Mouse (Mus musculus): ENCODE results near the gene Timeless.
"Not testable (repeated sequence)": the region's sequence is repeated elsewhere in the genome, so short reads cannot be mapped to it uniquely, and the experiment has no call there.

Timeless gene

DNA sequence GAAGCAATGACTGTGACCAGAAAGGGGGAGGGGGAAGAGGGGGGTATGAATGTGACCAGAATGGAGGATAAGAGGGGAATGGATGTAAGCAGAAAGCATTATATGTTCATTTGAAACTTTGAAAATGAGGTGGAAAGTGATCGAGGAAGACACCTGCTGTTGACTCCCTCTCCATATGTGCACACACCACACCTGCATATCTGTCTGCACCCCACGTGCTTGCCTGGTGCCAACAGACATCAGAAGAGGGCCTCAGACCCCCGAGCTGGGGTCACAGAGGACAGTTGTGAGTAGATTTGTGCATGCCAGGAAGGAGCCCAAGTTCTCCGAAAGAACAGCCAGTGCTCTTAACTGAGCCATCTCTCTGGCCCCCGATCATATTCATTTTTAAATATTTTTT, 28.1 kb downstream of the Timeless start:
- no peak for DNase-seq

DNA sequence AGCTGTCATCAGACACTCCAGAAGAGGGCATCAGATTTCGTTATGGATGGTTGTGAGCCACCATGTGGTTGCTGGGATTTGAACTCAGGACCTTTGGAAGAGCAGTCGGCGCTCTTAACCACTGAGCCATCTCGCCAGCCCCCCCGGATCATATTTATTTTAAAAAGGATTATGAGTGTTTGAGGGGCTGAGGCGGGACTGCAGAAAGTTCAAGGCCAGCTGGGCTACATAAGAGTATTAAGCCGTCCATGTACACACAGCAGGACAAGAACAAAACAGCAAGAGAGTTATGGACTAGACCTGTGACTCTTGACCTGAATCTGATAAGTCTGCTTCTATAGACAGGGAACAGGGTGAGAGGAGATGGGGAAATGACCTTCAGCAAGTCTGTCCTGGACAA, 28.5 kb downstream of the Timeless start:
- DNase-seq = not testable (repeated sequence)

GRCm38 (mm10) chr10:128262300-128262699, 30.4 kb downstream of the Timeless start:
- no peak for DNase-seq

DNA sequence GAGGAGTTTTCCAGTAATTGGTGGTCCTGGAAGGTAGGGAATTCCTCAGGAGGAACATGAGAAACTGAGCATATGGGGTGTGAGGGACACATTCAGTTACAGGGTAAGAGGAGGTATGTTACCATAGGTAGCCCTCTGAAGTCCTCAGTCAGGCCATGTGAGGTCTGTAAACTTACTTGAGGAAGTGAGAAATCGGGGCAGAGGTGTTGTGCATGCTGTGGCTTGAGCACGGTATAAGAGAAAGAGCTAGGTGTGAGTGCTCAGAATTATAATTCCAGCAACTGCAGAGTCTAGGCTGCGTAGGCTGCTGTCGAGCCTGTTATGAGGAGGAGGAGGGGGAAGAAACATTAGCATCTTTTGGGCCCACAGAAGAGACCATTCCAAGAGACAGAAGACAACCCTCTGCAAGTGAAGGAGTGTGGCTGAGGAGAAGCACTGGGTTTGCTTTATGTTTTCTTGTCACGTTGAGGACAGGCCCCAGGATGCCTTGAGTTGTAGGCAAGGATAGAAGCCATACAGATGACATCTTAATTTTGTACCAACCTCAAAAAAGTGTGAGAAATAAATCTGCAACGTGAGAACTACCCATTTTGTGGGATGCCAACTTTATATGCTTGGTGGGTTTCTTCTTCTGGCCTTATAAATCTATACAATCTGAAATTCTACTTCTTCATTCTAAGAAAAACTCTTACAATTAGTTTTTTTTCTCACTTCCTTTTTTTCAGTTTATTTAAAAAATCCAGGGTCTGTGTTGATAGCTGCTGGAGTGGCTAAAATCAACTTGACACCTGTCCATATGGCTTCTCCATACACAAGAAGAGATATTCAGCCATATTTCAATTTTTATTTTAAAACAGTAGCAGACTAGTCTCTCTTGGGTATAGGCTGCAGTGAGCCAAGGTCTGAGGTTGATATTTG, 31.8 kb downstream of the Timeless start:
- DNase-seq = no peak

DNA sequence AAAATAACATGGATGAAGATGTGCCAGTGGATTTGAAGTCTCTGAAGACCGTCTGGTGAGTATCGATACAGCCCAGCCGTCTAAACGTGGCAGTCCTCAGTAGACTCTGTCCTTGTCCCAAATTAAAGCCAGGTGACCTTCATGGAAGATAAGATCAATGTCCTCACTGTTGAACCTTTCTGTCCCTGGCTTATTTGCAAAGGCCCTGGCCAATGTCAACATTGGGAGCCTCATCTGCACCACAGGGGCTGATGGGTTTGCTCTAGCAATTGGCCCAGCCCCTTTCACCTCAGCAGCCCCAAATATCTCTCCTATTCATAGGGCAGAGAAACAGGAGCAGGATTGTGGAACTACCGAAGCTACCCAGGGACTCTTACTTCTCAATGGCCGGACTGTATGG, 36.5 kb downstream of the Timeless start, which contains the start of gene Apof:
Gene Apof, plus strand, starts transcription at position 301 of the 400 bp plus-strand sequence.
- DNase-seq = no peak

- no peak for DNase-seq
Observed at GRCm38 (mm10) chr10:128269206-128269910, 37.5 kb downstream of the Timeless start.

DNA sequence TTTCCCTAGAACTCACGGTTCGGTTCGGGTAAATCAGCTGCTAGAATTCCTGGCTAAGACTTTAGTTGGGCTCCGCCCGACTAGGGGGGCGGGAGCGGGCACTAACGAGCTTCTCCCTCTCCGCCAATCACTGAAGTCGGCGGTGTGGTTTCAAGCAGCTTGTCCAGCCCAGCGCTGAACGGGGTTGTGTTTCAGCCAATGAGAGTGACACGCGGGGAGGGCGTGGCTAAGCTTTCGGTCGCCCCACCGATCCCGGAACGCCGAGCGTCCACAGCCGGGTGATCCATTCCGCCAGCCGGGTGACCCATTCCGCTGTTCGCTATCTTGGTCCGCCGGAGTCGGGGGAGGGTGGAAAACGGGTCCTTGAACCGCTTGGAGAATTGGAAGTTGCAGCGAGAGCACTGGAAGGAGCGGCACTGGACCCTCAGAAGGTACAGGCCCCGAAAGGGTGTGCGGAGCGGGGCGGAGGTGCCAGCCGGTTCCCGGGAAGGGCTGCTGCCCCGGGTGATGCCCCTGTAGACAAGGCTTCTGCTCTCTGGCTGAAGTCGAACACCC, 38.5 kb downstream of the Timeless start, which contains the start of gene Stat2:
Gene Stat2, plus strand, starts transcription at position 273 of the 555 bp plus-strand sequence.
- peak; percentile 99 for DNase-seq

GRCm38 (mm10) chr10:128270866-128271265, 39.0 kb downstream of the Timeless start:
- DNase-seq = no peak

GRCm38 (mm10) chr10:128271883-128272282, 40.0 kb downstream of the Timeless start:
- DNase-seq = peak; percentile 40

GRCm38 (mm10) chr10:128272819-128273439, 41.1 kb downstream of the Timeless start:
- DNase-seq = not testable (repeated sequence)

DNA sequence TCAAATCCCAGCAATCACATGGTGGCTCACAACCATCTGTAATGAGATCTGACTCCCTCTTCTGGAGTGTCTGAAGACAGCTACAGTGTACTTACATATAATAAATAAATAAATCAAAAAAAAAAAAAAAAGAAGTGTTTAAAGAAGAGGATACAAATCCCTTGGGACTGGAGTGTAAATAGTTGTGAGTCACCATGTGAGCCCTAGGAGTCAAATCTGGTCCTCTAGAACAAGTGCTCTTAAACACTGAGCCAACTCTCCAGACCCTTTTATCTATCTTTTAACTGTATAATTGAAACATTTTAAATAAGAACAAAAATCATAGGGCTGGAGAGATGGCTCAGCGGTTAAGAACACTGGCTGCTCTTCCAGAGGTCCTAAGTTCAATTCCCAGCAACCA, 43.5 kb downstream of the Timeless start:
- not testable (repeated sequence) for DNase-seq

- no peak for DNase-seq
Observed at GRCm38 (mm10) chr10:128278158-128278557, 46.3 kb downstream of the Timeless start.

GRCm38 (mm10) chr10:128280943-128281342, 49.1 kb downstream of the Timeless start:
- DNase-seq = peak; percentile 56

GRCm38 (mm10) chr10:128281682-128282081, 49.8 kb downstream of the Timeless start:
- DNase-seq = no peak

- DNase-seq = peak; percentile 33
Observed at GRCm38 (mm10) chr10:128282886-128283450, 51.1 kb downstream of the Timeless start.

DNA sequence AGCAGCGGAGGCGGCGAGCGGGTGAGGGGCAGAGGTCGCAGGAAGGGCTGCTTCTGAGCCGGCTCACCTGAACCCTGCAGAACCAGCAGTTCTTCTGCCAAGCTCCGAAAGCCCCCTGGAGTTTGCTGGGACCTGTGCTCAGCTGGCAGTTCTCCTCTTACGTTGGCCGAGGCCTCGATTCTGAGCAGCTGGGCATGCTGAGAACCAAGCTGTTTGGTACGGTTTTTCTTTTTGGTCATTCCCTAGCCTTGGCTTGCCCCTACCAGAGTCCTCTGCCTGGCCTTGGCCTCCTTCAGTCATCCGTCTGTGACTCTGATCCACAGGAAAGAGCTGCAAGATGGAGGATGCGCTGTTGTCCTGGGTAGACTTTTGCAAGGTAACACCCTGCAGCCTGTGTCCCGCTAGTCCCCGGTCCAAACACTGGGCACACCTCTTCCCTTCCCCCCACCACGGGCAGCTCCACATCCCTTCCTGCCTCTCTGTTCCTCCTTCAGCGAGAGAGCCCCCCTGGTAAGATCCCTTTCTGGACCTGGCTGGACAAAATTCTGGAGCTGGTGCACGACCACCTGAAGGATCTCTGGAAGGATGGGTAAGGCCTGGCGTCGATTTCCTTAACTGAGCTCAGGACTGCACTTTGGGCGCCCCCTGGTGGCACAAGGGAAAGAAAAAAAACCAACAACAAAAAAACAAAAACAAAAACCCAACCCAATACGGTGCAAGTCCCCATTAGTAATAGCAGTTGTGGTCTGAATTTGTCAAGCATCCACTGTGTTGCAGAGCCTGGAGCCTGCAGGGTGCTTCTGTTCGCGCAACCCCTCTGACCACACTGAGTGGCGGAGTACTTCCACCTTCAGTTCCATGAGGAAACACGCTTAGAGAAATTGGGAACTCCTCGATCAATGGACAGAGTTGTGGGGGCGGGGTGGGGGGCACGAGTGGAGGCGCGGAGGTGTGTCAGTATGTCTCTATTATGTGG, 52.0 kb downstream of the Timeless start:
- DNase-seq = peak; percentile 74

- not testable (repeated sequence) for DNase-seq
Observed at GRCm38 (mm10) chr10:128290594-128290993, 58.7 kb downstream of the Timeless start.

DNA sequence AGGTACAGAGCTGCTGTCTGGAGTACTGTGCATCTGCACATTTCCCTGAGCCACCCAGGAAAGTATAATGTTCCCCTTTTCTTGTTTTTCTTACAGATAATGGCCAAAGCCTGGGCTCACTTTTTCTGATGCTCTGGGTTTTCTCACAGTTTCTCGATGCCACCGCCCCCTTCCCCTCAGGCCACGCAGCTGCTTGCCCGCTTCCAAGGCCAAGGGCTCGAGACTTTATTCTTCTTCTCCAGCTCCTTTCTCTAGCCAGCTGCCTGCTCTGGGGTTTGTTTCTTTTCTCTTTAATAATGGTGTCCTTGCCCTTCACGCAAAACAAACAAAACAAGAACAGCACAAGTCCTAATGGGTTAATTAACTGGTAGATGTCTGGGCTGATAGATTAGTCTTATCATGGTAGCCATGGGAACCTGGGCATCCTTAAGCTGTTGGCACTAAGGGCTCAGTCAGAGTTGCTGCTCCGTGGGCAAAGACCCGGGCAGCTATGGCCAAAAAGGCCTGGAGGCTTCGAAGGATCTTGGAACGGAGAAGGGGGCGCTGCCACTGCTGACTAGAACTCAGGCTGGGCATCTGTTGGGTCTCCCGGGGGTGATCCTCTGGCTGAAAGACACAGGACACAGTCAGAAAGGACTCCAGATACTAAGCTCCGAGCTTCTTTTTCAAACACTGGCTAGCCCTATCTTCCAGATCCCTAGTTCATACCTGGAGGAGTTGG, 64.7 kb downstream of the Timeless start:
- DNase-seq = no peak

DNA sequence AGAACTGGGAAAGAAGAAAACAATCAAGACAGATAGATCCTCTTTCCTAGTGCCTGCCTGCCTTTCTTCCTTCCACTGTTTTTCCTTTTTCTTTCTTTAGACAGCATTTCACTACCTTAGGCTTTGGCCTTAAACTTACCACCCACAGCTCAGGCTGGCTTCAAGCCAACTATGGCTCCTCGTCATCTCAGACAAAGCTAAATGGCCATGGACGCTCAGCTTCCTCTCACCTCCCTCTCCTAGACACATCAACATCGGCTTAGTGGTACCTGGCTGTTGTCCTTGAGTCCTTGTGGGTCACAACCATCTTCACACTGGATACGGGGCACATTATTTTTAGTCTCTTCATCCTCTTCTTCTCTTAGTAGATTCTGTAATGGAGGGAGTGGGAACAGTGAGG, 65.4 kb downstream of the Timeless start:
- DNase-seq = no peak

GRCm38 (mm10) chr10:128297622-128298021, 65.8 kb downstream of the Timeless start:
- DNase-seq = no peak

DNA sequence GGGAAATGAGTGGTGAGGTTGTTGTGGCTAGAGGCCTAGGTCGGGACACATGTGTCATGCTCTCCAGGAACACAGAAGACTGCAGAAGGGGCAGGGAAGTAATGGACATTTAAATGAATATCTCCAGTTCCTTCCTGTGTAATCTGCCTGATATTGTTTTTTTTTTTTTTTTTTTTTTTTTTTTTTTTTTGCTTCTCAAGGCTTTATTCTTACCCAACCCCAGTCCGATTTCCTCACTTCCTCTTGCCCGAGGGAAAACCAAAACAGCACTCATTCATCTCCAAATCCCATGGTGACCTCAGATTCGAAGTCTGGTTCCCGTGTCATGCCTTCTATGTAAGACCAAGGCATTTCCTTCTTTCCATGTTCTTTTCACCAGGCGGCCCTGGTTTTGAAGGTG, 66.4 kb downstream of the Timeless start:
- no peak for DNase-seq

Measured in kidney, adult 9 months (tissue).